In genomic region chr11:107325739-107326725, GRCm38 (mm10) we compare ENCODE assay signal across 9 mouse cellular contexts.
DNase-seq lines count a peak whose midpoint lies in the region; ATAC-seq and TF ChIP-seq lines count a peak whose summit lies in the region.
"Had no signal": no experiment of that assay in that cellular context is flagged by ENCODE, and none has a peak within 500 bp of the region (broad histone marks: within the 10 kb centered on the region; RNA-seq: fewer than 3 reads in every experiment).

No protein-coding gene starts in this region.

- H3K9me3 ChIP-seq in forebrain, embryonic 11.5 days (ENCODE audit: control insufficient read depth, low read length) = no peaks in the 10 kb centered on the region

- intact Hi-C loops in gastrocnemius, adult 2 months (cut with DNase I) = no loop called here

- peaks cover 7% of the 10 kb centered on the region; the same call in 1 of the 2 replicates for H3K4me1 ChIP-seq in forebrain, embryonic 11.5 days (replicated peaks; ENCODE audit: control insufficient read depth, insufficient read depth, low read length)

- WGBS in forebrain, embryonic 11.5 days = 49% methylated on average over 14 of the region's 14 CpGs

- peak overlapping the region; percentile 85; the same call in 1 of the 2 replicates for H3K27ac ChIP-seq in gastrocnemius, adult 2 months
- H3K27ac ChIP-seq in forebrain, embryonic 11.5 days (ENCODE audit: low read depth, low read length) = peak overlapping the region; percentile 34; the same call in 1 of the 2 replicates

- H3K36me3 ChIP-seq in forebrain, embryonic 11.5 days (ENCODE audit: control insufficient read depth, insufficient read depth, low read length) = no peaks in the 10 kb centered on the region

- no peaks in the 10 kb centered on the region for H3K27me3 ChIP-seq in forebrain, embryonic 11.5 days (ENCODE audit: control insufficient read depth, insufficient read depth, low read length)

- TF ChIP-seq CTCF in gastrocnemius, adult 2 months (IDR thresholded peaks at IDR 0.05) = no peak

- H3K9ac ChIP-seq in forebrain, embryonic 11.5 days (ENCODE audit: low read length) = no peak overlapping the region

- peak; percentile 42; the same call in 1 of the 2 replicates for ATAC-seq in forebrain, embryonic 11.5 days (replicated peaks; ENCODE audit: low FRiP score)

- peak; percentile 72 for DNase-seq in gastrocnemius, adult 2 months
- no peak for DNase-seq in gastrocnemius, postnatal 25 days
- peak; percentile 47 for DNase-seq in ZHBTc4 (ENCODE audit: low read depth, low spot score)
- DNase-seq in forebrain, embryonic 11.5 days (ENCODE audit: low spot score) = peak; percentile 65
- DNase-seq in lung, postnatal 36 days = peak; percentile 38
- no peak for DNase-seq in testis, postnatal 10 days (ENCODE audit: low spot score)
- DNase-seq in spleen, postnatal 10 days (ENCODE audit: low spot score in 2 of 2) = no peak
- DNase-seq in ovary, adult 18-20 months (ENCODE audit: low spot score) = no peak
- DNase-seq: adrenal gland, postnatal 36 days had no signal

- no peak overlapping the region for H3K4me2 ChIP-seq in forebrain, embryonic 11.5 days (ENCODE audit: low read depth, low read length, severe bottlenecking)

- no peak overlapping the region for H3K4me3 ChIP-seq in gastrocnemius, adult 2 months
- H3K4me3 ChIP-seq in forebrain, embryonic 11.5 days (ENCODE audit: low read depth, low read length) = no peak overlapping the region

Comparison
In these comparisons a context has a peak if more than half of its experiments do, and no peak if none do; other contexts are left out.
1. DNase-seq: peak in gastrocnemius, adult 2 months (single experiment), ZHBTc4 (single experiment), forebrain, embryonic 11.5 days (single experiment) and lung, postnatal 36 days (single experiment); none in gastrocnemius, postnatal 25 days (single experiment), testis, postnatal 10 days (single experiment), spleen, postnatal 10 days (0 of 2) and ovary, adult 18-20 months (single experiment).